Mouse (Mus musculus) embryonic facial prominence, embryonic 14.5 days (tissue): ENCODE results near the gene Snap91. TPM values are rescaled to one million over a fixed set of nuclear protein-coding genes. Genes with fewer than 3 reads are reported as not detected.

Source experiments
- ATAC-seq: fragments of 200-750 bp; cut with Nextera tagmentation; 2 replicates; pipeline ENCODE4 v1.8.0; 2017; ENCODE audit warnings: low read depth, moderate number of reproducible peaks, moderate TSS enrichment
- DNase-seq: peaks from one replicate; pipeline ENCODE4 v3.0.0-alpha.2; 2015; ENCODE audit warnings: low spot score
- H3K27ac ChIP-seq: fragments of 300-500 bp; sonication (generic); replicated peaks from 2 replicates; pipeline ENCODE4 v1.5.1; 2014; ENCODE audit warnings: low read depth, mild to moderate bottlenecking, low read length, moderate library complexity
- H3K27me3 ChIP-seq: fragments of 300-500 bp; sonication (generic); replicated peaks from 2 replicates; pipeline ENCODE4 v1.6.1; 2014; ENCODE audit warnings: low read length; ENCODE audit not compliant: control insufficient read depth, insufficient read depth
- H3K36me3 ChIP-seq: fragments of 300-500 bp; sonication (generic); 2 replicates; pipeline ENCODE4 v1.6.1; 2014; ENCODE audit warnings: low read length, mixed read lengths; ENCODE audit not compliant: control insufficient read depth, insufficient read depth
- H3K4me1 ChIP-seq: fragments of 300-500 bp; sonication (generic); 2 replicates; pipeline ENCODE4 v1.6.1; 2014; ENCODE audit warnings: antibody characterized with exemption, low read length; ENCODE audit not compliant: control insufficient read depth, insufficient read depth
- H3K4me2 ChIP-seq: fragments of 300-500 bp; sonication (generic); 2 replicates; pipeline ENCODE4 v1.6.1; 2014; ENCODE audit warnings: low read depth, mild to moderate bottlenecking, low read length, moderate library complexity, mixed read lengths
- H3K4me3 ChIP-seq: fragments of 300-500 bp; sonication (generic); 2 replicates; pipeline ENCODE4 v1.5.1; 2014; ENCODE audit warnings: low read depth, mild to moderate bottlenecking, low read length
- H3K9ac ChIP-seq: fragments of 300-500 bp; sonication (generic); 2 replicates; pipeline ENCODE4 v1.6.1; 2014; ENCODE audit warnings: low read depth, mild to moderate bottlenecking, low read length, moderate library complexity, mixed read lengths
- H3K9me3 ChIP-seq: fragments of 300-500 bp; sonication (generic); 2 replicates; pipeline ENCODE4 v1.6.1; 2016; ENCODE audit warnings: low read length; ENCODE audit not compliant: control insufficient read depth
- WGBS: fragments of 180-500 bp; shearing (Covaris S2); extraction: QIAGEN DNeasy Blood & Tissue Kit; methylation state at CpG from one replicate; pipeline ENCODE4 v1.1.7; 2014; 5-methylcytosine and 5-hydroxymethylcytosine counted together
- polyA plus RNA-seq: library from polyadenylated mRNA; unstranded; fragments of >200 nt; fragmentation: Nextera tagmentation; extraction: Ambion mirVana; gene quantifications from 2 replicates; pipeline ENCODE4 v1.2.1, GENCODE M21; 2014

Gene Snap91
- polyA plus RNA-seq, 1 experiment from 2014 or later: 9.5 TPM

- WGBS: 73% methylated on average over 2 of the region's 2 CpGs
- no peaks in the 10 kb centered on the region for H3K27me3 ChIP-seq
- H3K9me3 ChIP-seq: no peaks in the 10 kb centered on the region
- no peak overlapping the region for H3K9ac ChIP-seq
- H3K4me3 ChIP-seq: no peak overlapping the region
- ATAC-seq (no peak), DNase-seq (no peak)
- no peaks in the 10 kb centered on the region for H3K4me1 ChIP-seq
- H3K27ac ChIP-seq: no peak overlapping the region
- H3K4me2 ChIP-seq: no peak overlapping the region
- H3K36me3 ChIP-seq: no peaks in the 10 kb centered on the region
Observed at GRCm38 (mm10) chr9:86829792-86830191, 50.7 kb downstream of the Snap91 start.

- Histone ChIP-seq H3K4me3 (no peak overlapping the region), H3K9me3 (no peaks in the 10 kb centered on the region), H3K36me3 (no peaks in the 10 kb centered on the region), H3K27me3 (no peaks in the 10 kb centered on the region), H3K9ac (no peak overlapping the region), H3K4me2 (no peak overlapping the region), H3K4me1 (no peaks in the 10 kb centered on the region), H3K27ac (no peak overlapping the region)
- DNase-seq: peak; percentile 49
- 60% methylated on average over 8 of the region's 8 CpGs for WGBS
- ATAC-seq: peak; percentile 62; the same call in 1 of the 2 replicates
Observed at GRCm38 (mm10) chr9:86829034-86829433, 51.4 kb downstream of the Snap91 start.

- Histone ChIP-seq H3K9ac (no peak overlapping the region), H3K9me3 (no peaks in the 10 kb centered on the region), H3K4me3 (no peak overlapping the region), H3K36me3 (no peaks in the 10 kb centered on the region), H3K27me3 (no peaks in the 10 kb centered on the region), H3K27ac (no peak overlapping the region), H3K4me1 (no peaks in the 10 kb centered on the region), H3K4me2 (no peak overlapping the region)
- WGBS: 81% methylated on average over 5 of the region's 5 CpGs
- ATAC-seq (no peak), DNase-seq (no peak)
Observed at GRCm38 (mm10) chr9:86819366-86819765, 61.1 kb downstream of the Snap91 start.

GRCm38 (mm10) chr9:86817673-86818072 lies 62.8 kb downstream of the Snap91 start:
- no peak overlapping the region for H3K9ac ChIP-seq

GRCm38 (mm10) chr9:86814340-86814739 lies 66.1 kb downstream of the Snap91 start:
- Histone ChIP-seq H3K27me3 (no peaks in the 10 kb centered on the region), H3K36me3 (no peaks in the 10 kb centered on the region)
- WGBS: 72% methylated on average over 6 of the region's 6 CpGs

More at GRCm38 (mm10) chr9:86817673-86818072, 62.8 kb downstream of the Snap91 start:
- Histone ChIP-seq H3K27me3 (no peaks in the 10 kb centered on the region), H3K4me3 (no peak overlapping the region), H3K4me1 (no peaks in the 10 kb centered on the region), H3K4me2 (no peak overlapping the region), H3K9me3 (no peaks in the 10 kb centered on the region), H3K27ac (no peak overlapping the region), H3K36me3 (no peaks in the 10 kb centered on the region)
- ATAC-seq (no peak), DNase-seq (no peak)
- 67% methylated on average over 4 of the region's 4 CpGs for WGBS

GRCm38 (mm10) chr9:86813327-86813726 lies 67.1 kb downstream of the Snap91 start:
- WGBS: 32% methylated on average over 5 of the region's 5 CpGs
- ATAC-seq (no peak), DNase-seq (no peak)
- Histone ChIP-seq H3K27me3 (no peaks in the 10 kb centered on the region), H3K27ac (no peak overlapping the region), H3K9ac (no peak overlapping the region), H3K9me3 (no peaks in the 10 kb centered on the region), H3K4me2 (no peak overlapping the region), H3K4me1 (no peaks in the 10 kb centered on the region), H3K36me3 (no peaks in the 10 kb centered on the region), H3K4me3 (no peak overlapping the region)

More at GRCm38 (mm10) chr9:86814340-86814739, 66.1 kb downstream of the Snap91 start:
- H3K4me2 ChIP-seq: no peak overlapping the region
- ATAC-seq: no peak
- no peak for DNase-seq
- H3K4me3 ChIP-seq: no peak overlapping the region
- H3K4me1 ChIP-seq: no peaks in the 10 kb centered on the region
- no peak overlapping the region for H3K9ac ChIP-seq
- H3K27ac ChIP-seq: no peak overlapping the region
- no peaks in the 10 kb centered on the region for H3K9me3 ChIP-seq

GRCm38 (mm10) chr9:86810696-86811232 lies 69.7 kb downstream of the Snap91 start:
- no peaks in the 10 kb centered on the region for H3K4me1 ChIP-seq
- H3K4me2 ChIP-seq: no peak overlapping the region
- H3K9me3 ChIP-seq: no peaks in the 10 kb centered on the region
- DNase-seq: peak; percentile 53
- ATAC-seq: no peak
- H3K4me3 ChIP-seq: no peak overlapping the region
- no peaks in the 10 kb centered on the region for H3K36me3 ChIP-seq
- 33% methylated on average over 5 of the region's 5 CpGs for WGBS
- H3K27ac ChIP-seq: no peak overlapping the region
- no peak overlapping the region for H3K9ac ChIP-seq
- no peaks in the 10 kb centered on the region for H3K27me3 ChIP-seq

- no peak overlapping the region for H3K9ac ChIP-seq
- no peaks in the 10 kb centered on the region for H3K4me1 ChIP-seq
- no peak overlapping the region for H3K4me3 ChIP-seq
- DNase-seq (no peak), ATAC-seq (no peak)
- no peaks in the 10 kb centered on the region for H3K27me3 ChIP-seq
- H3K36me3 ChIP-seq: no peaks in the 10 kb centered on the region
- WGBS: 77% methylated on average over 3 of the region's 3 CpGs
- no peaks in the 10 kb centered on the region for H3K9me3 ChIP-seq
- no peak overlapping the region for H3K27ac ChIP-seq
- H3K4me2 ChIP-seq: no peak overlapping the region
Observed at GRCm38 (mm10) chr9:86810213-86810612, 70.2 kb downstream of the Snap91 start.

GRCm38 (mm10) chr9:86800600-86801163 lies 79.8 kb downstream of the Snap91 start:
- H3K9ac ChIP-seq: no peak overlapping the region
- 21% methylated on average over 3 of the region's 3 CpGs for WGBS
- 0 out of 2 replicates have a peak, but pooled peaks cover 3% of the 10 kb centered on the region for H3K27me3 ChIP-seq
- no peaks in the 10 kb centered on the region for H3K36me3 ChIP-seq
- DNase-seq: peak; percentile 53
- peaks cover 8% of the 10 kb centered on the region; the same call in 1 of the 2 replicates for H3K4me1 ChIP-seq
- no peak overlapping the region for H3K4me2 ChIP-seq
- H3K9me3 ChIP-seq: no peaks in the 10 kb centered on the region
- H3K4me3 ChIP-seq: no peak overlapping the region
- no peak overlapping the region for H3K27ac ChIP-seq
- ATAC-seq: peak; percentile 54; the same call in 1 of the 2 replicates
